Mouse (Mus musculus) Muller cell, postnatal 12 days (primary cell): Measurements from ENCODE around the gene Spindoc.
A peak's percentile ranks its signal among the peaks of the same experiment; 100 is the strongest.

Source experiments
- DNase-seq: peaks from one replicate; pipeline ENCODE4 v3.0.0-alpha.2; 2015; ENCODE audit errors: inconsistent ontology term

Gene Spindoc

DNA sequence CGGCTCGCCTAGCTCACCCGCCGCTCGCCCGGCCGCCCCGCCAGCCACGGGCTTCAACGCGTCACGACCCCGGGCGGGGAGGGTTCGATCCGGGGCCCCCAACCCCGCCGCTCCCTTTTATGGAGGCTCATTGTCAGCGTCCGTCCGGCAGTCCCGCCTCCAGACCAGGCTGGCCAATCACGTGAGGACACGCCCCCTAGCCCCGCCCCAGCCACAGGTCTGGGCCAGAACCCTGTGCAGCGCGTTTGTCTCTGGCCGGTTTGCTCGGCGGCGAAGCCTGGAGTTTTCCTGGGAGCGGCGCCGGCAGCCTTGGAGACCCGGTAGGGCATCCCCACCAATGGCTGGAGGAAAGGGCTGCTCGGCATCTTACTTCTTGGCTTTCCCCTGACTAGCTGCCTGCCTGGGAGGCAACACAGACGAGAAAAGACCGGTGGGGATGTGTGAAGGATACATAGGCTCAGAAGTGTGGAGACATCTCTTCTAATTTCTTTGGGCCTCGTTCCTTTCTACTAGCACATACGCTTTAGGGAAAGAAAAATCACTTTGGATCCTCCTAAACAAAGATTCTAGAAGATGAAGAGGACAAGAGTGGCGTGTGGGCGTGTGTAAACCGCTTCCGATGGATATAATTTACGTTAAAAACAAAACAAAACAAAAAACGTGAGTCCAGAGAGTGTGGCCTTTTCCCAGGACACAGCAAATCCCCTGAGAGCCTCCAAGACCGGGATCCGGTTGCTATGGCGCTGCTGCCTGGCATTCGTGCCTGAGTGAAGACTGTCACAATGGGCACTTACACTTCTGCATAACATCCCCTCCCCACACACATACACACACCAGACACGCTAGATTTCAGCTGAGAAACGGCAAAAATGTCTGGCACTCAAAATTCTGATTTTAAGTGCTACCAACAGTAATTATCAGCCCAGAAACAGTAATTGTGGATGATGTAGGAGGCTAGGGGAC lies at the start of gene Spindoc:
TSS of gene Spindoc (minus strand) at position 92 of the 963 bp plus-strand sequence.
- peak; percentile 98 for DNase-seq

DNA sequence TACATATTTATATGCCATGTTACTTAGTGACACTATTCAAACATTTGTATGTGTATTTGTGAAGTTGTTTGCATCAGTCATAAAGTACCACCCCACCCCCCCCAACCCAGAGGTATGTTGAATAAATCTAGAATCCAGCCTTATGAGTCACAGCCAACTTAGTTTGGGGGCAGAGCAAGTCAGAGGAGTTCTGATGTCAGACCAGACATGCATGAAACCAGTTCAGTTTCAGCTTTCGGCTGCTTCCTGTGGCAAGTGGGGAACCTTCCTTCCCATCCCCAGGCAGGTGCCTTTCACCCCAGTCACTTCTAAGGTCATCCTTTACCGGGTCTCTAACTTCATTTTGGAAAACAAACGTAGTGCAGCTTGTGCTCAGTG lies 42.6 kb upstream of the Spindoc start:
- DNase-seq: peak; percentile 45

DNA sequence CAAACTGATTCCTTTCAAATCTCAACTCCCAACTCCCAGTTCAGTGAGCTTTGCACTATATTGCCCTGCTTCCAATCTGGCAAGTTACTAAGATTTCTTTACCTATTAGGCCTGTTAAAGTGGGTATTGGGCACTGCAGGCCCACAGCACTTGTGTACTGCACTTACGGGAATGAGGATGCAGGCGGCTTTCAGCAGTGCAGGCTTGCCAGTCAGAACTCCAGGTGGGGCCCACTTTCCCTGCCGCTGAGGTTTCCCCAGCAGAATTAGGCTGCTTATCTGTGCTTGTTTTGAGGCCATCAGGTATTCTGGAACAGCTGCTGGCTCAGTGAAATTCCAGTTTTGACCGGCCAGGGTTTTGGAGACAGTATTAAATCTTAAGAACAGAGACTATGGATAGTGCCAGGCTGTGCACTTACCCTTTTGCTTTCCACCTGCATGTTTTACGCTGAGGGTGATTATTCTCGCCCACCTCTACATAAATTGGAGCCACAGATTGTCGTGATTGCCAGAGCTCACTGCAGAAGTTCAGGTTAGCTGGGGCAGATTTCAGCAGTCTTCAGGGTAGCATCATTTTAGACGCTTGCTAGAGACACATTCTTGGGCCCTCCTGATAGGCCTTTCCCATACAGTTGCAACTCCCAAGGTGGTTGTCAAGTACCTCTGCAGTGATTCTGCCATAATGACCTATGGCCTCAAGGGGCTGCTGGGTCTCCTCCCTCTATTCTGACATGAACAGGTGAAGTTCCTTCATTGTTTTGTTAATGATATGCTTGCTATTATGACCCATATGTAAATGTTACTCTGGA lies 42.0 kb upstream of the Spindoc start:
- no peak for DNase-seq

DNA sequence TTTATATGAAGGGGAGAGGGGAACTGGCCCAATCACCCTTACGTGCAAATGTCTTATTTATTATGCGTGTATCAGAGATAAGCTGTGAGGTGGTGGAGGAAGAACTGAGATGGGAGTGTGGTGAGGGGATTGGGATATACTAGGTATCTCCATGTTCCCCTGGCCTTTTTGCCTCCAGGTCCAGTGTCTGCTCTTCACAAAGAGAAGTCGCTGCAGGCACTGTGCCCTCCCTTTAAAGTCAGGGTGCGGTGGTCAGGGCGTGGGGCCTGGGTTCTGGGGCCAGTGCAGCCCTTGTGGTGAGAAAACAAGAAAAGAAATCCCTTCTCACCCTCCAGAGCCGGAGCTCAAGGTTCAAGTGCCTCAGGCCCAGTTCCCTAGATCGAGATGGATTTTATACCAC lies 41.3 kb upstream of the Spindoc start:
- no peak for DNase-seq

DNA sequence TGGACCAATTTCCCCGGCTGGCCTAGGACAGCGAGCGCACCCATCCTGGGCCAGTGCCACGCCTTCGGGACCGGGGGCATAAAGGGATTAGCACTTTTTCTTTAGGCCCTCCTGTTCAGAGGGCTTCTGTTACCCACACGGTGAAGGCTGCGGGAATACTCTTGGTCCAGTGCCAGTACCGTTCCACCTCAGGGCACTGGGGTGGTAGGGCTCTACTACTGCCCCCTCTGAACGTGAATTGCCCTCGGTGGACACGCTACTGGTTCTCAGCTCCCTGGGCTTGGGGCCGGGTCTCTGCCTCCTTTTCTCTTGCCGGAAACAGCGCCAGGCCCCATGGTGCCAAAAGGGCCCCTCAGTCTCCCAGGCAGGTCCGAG lies 40.8 kb upstream of the Spindoc start:
- no peak for DNase-seq

DNA sequence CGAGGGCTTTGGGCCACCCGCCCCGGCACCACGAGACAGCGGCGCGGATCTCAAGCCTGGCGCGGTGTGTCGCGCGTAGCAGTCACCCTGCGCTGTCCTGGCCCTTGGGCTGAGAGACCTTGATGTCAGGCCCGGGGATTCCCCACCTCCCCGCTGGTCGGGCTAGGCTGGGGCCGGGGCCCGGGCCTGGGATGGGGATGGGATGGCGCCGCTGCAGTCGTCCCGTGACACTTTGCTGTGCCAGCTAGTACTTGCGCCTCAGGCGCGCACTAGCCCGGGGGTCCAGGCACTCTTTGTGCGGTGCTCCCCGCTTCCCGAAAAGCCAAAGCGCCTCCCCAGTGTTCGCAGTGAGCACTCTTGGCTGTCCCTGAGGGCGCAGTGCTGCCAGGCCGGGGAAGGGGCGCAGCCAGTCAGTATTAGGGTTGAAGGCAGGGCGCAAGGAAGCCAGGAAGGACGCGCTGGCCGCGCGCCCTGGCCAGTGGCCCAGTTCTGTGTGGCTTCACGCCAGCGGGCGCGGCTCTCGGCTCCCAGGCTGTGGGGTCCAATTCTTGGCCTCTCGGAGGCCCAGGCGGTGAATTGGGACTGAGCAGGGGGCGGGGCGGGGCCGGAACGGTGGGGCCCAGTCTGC lies 40.3 kb upstream of the Spindoc start:
- peak; percentile 95 for DNase-seq

DNA sequence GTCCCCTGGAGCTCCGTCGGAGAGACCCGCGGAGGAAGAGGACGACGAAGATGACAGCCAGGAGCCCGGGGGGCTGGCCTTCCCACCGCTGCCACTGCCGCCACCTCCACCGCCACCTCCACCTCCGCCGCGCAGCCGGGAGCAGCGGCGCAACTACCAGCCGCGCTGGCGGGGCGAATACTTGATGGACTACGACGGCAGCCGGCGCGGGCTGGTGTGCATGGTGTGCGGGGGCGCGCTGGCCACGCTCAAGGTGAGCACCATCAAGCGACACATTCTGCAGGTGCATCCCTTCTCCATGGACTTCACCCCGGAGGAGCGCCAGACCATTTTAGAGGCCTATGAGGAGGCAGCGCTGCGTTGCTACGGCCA lies 39.8 kb upstream of the Spindoc start:
- no peak for DNase-seq

DNA sequence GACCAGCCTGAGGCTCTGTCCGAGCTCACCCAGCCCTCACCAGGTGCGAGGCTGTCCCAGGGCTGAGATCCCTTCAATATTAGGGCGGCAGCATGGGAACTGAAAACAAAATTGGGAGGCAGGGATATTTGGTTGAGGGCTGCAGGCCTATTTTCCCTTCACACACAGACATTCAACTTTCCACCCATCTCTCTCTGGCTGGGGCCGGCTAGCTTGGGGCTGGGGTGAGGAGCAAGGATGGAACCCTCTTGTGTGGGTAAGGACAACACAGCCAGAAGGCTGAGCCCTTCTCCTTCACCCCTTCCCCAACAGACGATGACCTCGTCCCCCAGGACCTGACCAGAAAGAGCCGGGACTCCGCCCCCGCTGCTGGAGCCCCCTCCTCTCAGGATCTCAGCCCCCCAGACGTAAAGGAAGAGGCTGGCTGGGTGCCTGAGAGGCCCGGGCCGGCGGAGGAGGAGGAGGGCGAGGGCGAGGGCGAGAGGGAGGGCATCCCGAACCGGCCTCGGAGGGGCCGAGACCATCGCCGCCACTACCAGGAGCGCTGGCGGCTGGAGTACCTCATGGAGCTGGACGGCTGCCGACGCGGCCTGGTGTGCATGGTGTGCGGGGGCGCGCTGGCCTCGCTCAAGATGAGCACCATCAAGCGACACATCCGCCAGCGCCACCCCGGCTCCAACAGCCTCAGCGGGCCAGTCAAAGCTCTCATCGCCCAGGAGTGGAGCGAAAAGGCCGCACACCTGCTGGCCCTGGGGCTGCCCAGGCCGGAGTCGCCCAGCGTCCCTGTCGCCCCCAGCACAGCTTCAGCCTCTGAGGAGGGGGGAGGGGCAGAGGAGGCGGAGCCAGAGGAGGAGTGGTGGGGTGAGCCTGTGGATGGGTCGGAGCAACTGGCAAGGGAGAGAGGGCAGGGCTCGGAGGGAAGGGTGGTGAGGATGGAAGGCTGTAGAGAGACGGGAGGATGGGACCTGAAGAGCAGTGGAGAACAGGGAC lies 39.1 kb upstream of the Spindoc start:
- DNase-seq: peak; percentile 86

DNA sequence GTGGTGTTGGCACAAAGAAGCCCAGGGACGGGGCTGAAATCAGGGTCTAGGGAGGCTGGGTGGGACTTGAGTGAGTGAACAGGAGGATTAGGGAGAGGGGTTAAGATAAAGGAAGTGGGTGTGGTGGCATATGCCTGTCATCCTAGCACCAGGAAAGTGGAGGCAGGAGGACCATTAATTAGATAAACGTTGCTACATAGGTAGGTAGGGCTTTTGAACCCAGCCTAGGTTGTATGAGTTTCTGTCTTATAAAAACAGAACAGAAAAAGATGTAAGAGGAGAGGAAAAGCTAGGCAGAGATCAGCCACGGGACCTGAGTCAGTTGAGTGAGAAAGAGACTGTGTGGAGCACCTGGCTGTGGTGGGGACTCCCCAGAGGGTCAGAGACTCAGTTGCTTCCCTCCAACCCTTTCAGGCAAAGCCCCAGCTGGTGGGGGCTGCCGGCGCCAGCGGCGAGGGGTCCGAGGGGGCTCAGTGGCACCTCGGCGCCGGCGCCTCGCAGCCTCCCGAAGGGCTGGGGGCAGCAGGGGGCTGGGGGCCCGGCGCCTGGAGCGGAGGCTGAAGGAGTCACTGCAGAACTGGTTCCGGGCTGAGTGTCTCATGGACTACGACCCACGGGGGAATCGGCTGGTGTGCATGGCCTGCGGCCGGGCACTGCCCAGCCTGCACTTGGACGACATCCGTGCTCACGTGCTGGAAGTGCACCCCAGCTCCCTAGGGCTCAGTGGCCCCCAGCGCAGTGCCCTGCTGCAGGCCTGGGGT lies 38.2 kb upstream of the Spindoc start:
- no peak for DNase-seq

DNA sequence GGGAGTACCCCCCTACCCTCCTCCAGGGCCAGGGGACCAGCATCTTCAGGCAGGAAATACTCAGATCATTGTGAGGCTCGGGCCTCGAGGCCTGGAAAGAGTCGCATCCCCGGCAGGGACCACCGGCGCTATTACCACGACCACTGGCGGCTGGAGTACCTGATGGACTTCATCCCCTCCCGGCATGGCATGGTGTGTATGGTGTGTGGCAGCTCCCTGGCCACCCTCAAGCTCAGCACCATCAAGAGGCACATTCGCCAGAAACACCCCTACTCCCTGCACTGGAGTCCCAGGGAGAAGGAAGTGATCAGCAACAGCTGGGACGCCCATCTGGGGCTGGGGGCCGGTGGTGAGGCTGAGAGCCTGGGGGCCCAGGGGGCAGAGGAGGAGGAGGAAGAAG lies 37.3 kb upstream of the Spindoc start:
- DNase-seq: no peak

DNA sequence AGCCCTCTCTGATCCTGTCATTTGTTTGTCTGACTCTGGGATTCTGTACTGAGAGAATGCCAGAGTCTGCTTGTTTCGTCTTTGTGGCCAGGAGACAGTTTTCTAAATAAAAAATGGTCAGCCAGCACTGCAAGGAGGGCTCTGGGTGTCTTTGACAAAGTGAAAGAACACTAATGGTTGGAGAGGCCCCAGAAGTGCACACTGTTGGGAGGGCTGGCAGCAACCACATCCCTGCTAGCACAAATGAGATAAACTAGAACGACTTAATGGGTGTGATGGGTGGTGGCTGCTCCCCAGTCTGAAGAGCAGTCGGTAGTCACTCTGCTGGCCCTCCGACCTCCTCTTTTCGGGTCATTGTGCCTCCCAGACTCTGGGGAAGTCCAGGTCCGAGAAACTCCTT lies 36.3 kb upstream of the Spindoc start:
- DNase-seq: no peak

DNA sequence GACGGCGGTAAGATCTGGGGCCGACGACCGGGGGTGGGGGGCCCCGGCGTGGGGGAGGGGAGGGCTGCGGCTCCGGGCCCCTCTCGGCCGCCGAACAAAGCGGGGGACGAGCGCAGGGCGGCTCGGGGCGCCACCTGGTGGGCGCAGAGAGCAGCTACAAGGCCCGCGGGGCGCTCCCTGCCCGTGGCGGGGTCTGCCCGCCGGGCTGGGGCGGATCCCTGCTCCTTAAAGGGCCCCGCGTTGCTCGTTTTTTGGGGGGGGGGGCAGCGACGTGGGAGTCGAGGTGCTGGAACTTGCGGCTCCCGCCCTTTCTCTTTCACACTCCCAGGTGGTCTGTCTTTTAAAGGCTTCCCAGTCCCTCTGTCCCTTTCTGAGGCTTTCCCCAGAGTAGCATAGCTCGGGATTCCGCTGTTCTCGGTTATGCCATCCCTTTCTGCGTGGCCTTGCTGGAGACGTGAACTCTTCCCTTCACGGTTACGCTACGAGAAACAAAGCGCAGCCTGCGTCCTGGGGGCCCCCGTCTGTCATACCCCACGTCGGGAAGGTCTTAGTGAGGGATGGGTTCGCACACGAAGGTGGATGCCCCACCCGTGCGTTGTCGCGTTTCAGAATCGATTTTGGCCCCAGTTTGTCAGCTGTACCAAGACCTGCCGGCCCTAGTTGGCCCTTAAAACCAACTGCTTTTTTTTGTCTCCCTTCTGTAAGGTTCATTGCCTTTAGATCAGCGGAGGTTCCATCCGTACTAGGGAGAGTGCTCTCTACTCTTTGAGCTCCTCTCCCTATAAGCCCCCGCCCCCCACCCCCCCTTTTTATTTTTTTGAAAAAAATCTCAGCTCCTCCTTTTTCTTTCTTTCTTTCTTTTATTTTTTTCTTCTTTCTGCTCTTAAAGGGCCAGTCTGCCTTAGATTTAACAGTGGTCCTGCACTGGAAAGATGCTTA lies 35.4 kb upstream of the Spindoc start:
- DNase-seq: peak; percentile 84

DNA sequence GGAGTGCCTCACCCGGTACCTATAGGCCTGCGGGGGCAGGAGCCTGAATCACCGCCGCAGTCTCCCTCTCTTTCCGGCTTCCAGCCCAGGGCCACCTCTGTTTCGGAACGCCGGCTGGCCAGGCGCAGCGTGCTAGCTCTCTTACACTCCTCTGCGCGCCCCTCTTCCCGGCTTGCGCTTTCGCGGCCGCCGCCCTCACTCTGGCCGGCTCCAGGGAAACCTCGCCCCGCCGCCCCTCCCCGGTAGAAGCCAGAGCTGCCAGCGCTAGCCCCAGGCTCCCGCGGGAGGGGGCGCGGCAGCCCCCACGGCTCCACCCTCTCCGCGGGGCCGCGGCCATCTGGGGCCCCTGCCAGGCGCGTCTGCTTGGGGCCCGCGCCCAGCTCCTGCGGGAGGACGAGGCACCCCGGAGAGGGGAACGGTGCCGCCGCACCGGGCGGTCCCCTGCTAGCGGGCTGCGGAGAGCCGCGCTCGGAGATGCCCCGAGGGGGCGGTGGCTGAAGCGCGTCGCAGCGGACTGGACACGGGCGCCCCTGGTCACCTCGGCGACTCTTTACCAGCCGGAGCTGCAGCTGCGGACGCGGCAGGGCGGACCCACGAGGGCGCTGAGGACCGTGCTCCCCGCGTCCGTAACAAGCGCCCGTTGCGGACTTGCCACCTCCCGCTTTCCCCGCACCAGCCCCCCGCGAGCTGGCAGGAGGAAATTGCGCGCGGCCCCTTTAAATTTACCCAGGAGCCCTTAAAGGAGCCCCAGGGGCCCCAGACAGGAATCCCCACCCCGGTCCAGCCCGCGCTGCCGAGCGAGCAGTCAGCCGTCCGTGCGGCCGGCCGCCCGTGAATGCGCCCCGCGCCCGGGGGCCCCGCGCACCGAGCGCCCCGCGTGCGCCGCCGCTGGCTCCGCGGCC lies 34.3 kb upstream of the Spindoc start, which contains the start of gene 2700081O15Rik:
TSS of gene 2700081O15Rik (plus strand) at position 792 of the 902 bp plus-strand sequence.
- peak; percentile 88 for DNase-seq

DNA sequence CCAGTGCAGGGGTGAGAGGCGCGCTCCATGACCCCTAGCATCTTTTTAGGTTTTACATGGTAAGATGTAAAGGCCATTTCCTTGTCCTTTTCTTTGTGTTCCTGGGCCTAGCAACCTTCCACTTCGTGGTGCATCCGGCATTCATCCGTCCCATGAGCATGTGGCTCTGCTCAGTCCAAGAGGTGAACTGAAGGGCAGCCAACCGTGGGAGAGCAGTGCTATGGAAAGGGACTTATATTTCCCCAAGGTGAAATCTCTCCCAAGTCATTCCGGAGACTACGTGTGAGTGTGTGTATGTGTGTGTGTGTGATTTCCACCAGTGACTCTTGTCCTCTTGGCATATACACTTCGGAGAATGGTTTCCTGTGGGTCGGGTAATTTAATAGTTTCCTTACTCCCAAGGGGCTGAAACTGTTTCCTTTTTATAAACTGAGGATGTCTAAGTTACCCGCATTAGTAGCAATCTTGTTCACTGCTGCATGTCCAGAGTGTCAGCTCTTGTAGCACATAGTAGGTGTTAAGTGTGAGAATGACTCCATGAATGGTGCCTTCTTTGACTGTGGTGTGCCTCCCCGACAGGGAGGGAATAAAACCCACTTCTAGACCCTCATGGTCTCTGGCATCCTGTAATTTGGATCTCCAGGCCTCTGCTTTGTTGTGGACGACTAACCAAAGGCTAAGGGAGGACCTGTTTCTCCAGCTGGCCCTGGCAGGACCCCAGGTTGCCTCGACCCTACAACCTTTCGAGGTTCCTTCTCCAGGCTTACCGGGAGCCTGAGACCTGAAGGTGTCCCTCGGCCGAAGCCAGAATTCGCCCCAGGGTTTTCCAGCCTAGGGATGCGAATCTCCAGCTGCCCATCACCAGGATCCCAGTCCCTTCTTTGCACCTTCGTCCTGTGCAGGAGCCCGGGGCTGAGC lies 33.4 kb upstream of the Spindoc start:
- DNase-seq: no peak

DNA sequence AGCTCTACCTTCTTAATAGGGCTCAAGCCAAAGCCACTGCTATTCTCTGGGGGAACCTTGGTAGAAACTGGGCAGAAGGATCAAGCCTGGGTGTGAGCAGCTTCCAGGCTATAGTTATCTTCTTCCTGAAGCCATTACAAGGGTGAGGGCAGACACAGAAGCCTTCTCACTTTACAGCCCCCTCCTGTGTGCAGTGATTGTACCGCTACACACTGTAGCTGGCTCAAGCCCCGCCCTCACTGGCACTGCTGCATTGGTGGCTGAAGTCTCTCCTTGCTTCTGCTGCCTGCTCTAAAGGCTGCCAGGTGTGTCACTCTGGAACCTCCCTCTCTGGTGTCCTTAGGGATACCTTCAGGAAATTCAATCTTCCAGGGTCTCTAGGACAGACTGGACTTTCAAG lies 29.6 kb upstream of the Spindoc start:
- DNase-seq: no peak

DNA sequence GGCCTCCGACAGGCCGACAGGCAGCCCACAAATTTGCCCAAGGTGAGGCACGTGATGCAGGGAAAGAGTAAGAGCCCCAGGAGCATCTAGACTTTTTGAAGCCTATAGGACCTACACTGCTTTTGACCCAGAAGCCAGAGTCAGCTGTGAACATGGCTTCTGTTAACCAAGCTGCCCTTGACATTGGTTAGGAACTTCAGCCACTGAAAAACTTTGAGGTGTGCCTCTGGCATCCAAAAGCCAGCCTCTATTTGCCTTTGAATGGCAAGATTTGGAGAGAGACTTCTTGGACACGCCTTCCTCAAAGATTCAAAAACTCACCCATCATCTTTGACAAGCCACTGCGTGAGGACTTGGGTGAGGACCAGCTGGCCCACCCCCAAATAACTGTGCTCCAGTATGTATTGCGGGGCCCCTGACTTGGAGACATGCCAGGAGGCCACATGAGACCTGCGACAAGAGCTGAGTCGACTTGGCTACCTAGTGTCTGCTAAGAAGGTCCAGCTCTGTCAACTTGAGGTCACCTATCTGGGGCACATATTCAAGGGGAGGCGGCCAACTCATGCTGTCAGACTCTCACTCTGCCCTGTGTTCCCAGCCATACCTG lies 21.9 kb upstream of the Spindoc start:
- DNase-seq: no peak

DNA sequence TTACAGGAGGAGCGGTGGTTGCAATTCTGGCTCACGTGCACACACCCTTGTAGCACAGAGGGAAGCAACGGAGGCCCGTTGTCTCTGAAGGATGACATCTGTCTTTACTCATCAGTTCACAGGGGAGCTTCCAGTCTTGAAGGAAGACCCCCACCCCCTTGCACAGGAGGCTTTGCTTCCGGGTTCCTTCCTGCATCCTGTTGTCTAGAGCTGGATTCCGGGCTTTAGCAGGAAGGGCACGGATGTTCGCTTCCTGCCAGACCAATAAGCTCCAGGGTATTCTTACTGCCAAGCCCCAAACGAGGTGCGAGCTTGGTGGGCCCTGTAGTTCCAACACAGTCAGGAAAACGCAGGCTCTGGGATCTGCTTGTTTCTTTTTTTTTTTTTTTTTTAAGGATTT lies 17.8 kb upstream of the Spindoc start:
- no peak for DNase-seq
